Mouse (Mus musculus): Measurements from ENCODE around the gene Ung. TPM values are rescaled to one million over a fixed set of nuclear protein-coding genes. Genes with fewer than 3 reads are reported as not detected.

The Ung gene
- polyA plus RNA-seq, 1 experiment from 2014 or later, result 35.1 TPM

- H3K4me1 ChIP-seq (ENCODE audit: control insufficient read depth, insufficient read depth, low read length), result no peaks in the 10 kb centered on the region
- H3K27ac ChIP-seq (ENCODE audit: low read depth, low read length), result no peak overlapping the region
- no peak overlapping the region for H3K9ac ChIP-seq (ENCODE audit: low read length)
- DNase-seq (ENCODE audit: low spot score, missing footprints), result no peak
- no peak for ATAC-seq (ENCODE audit: low FRiP score)
- H3K36me3 ChIP-seq (ENCODE audit: control insufficient read depth, insufficient read depth, low read length), result no peaks in the 10 kb centered on the region
- H3K9me3 ChIP-seq (ENCODE audit: control insufficient read depth, low read length), result no peaks in the 10 kb centered on the region
- H3K27me3 ChIP-seq (ENCODE audit: control insufficient read depth, insufficient read depth, low read length), result no peaks in the 10 kb centered on the region
- WGBS, result 71% methylated on average over 9 of the region's 9 CpGs
- H3K4me3 ChIP-seq (ENCODE audit: low read depth, low read length), result no peak overlapping the region
- no peak overlapping the region for H3K4me2 ChIP-seq
Observed at GRCm38 (mm10) chr5:114155168-114155933, 25.2 kb downstream of the Ung start.

- ATAC-seq (ENCODE audit: low FRiP score) (no peak), DNase-seq (ENCODE audit: low spot score, missing footprints) (peak; percentile 75)
- H3K27ac ChIP-seq (ENCODE audit: low read depth, low read length), result no peak overlapping the region
- 53% methylated on average over 7 of the region's 7 CpGs for WGBS
- no peak overlapping the region for H3K4me2 ChIP-seq
- no peaks in the 10 kb centered on the region for H3K27me3 ChIP-seq (ENCODE audit: control insufficient read depth, insufficient read depth, low read length)
- H3K9me3 ChIP-seq (ENCODE audit: control insufficient read depth, low read length), result no peaks in the 10 kb centered on the region
- H3K4me3 ChIP-seq (ENCODE audit: low read depth, low read length), result no peak overlapping the region
- no peaks in the 10 kb centered on the region for H3K36me3 ChIP-seq (ENCODE audit: control insufficient read depth, insufficient read depth, low read length)
- H3K4me1 ChIP-seq (ENCODE audit: control insufficient read depth, insufficient read depth, low read length), result no peaks in the 10 kb centered on the region
- H3K9ac ChIP-seq (ENCODE audit: low read length), result no peak overlapping the region
Observed at GRCm38 (mm10) chr5:114157236-114157635, 27.1 kb downstream of the Ung start.

GRCm38 (mm10) chr5:114161424-114161823 lies 31.2 kb downstream of the Ung start:
- Histone ChIP-seq H3K9ac (ENCODE audit: low read length) (no peak overlapping the region), H3K36me3 (ENCODE audit: control insufficient read depth, insufficient read depth, low read length) (no peaks in the 10 kb centered on the region), H3K27me3 (ENCODE audit: control insufficient read depth, insufficient read depth, low read length) (no peaks in the 10 kb centered on the region), H3K4me2 (no peak overlapping the region), H3K4me3 (ENCODE audit: low read depth, low read length) (no peak overlapping the region), H3K4me1 (ENCODE audit: control insufficient read depth, insufficient read depth, low read length) (no peaks in the 10 kb centered on the region), H3K27ac (ENCODE audit: low read depth, low read length) (no peak overlapping the region), H3K9me3 (ENCODE audit: control insufficient read depth, low read length) (no peaks in the 10 kb centered on the region)
- DNase-seq (ENCODE audit: low spot score, missing footprints), result peak; percentile 69
- ATAC-seq (ENCODE audit: low FRiP score), result no peak
- WGBS, result 88% methylated on average over 6 of the region's 6 CpGs

GRCm38 (mm10) chr5:114162106-114162815 lies 32.1 kb downstream of the Ung start:
- H3K36me3 ChIP-seq (ENCODE audit: control insufficient read depth, insufficient read depth, low read length), result no peaks in the 10 kb centered on the region
- 63% methylated on average over 12 of the region's 12 CpGs for WGBS
- peak; percentile 62 for DNase-seq (ENCODE audit: low spot score, missing footprints)
- no peak overlapping the region for H3K4me2 ChIP-seq
- no peaks in the 10 kb centered on the region for H3K27me3 ChIP-seq (ENCODE audit: control insufficient read depth, insufficient read depth, low read length)
- H3K27ac ChIP-seq (ENCODE audit: low read depth, low read length), result no peak overlapping the region
- no peak overlapping the region for H3K4me3 ChIP-seq (ENCODE audit: low read depth, low read length)
- H3K4me1 ChIP-seq (ENCODE audit: control insufficient read depth, insufficient read depth, low read length), result no peaks in the 10 kb centered on the region
- H3K9me3 ChIP-seq (ENCODE audit: control insufficient read depth, low read length), result no peaks in the 10 kb centered on the region
- no peak for ATAC-seq (ENCODE audit: low FRiP score)
- H3K9ac ChIP-seq (ENCODE audit: low read length), result no peak overlapping the region

GRCm38 (mm10) chr5:114163117-114163696 lies 33.0 kb downstream of the Ung start:
- Histone ChIP-seq H3K27ac (ENCODE audit: low read depth, low read length) (no peak overlapping the region), H3K27me3 (ENCODE audit: control insufficient read depth, insufficient read depth, low read length) (no peaks in the 10 kb centered on the region), H3K9ac (ENCODE audit: low read length) (no peak overlapping the region), H3K9me3 (ENCODE audit: control insufficient read depth, low read length) (no peaks in the 10 kb centered on the region), H3K4me2 (no peak overlapping the region), H3K4me1 (ENCODE audit: control insufficient read depth, insufficient read depth, low read length) (no peaks in the 10 kb centered on the region), H3K4me3 (ENCODE audit: low read depth, low read length) (no peak overlapping the region), H3K36me3 (ENCODE audit: control insufficient read depth, insufficient read depth, low read length) (no peaks in the 10 kb centered on the region)
- WGBS, result 80% methylated on average over 6 of the region's 6 CpGs
- no peak for DNase-seq (ENCODE audit: low spot score, missing footprints)
- ATAC-seq (ENCODE audit: low FRiP score), result no peak

- H3K36me3 ChIP-seq (ENCODE audit: control insufficient read depth, insufficient read depth, low read length), result no peaks in the 10 kb centered on the region
- H3K4me3 ChIP-seq (ENCODE audit: low read depth, low read length), result no peak overlapping the region
- 85% methylated on average over 7 of the region's 7 CpGs for WGBS
- no peak for DNase-seq (ENCODE audit: low spot score, missing footprints)
- no peaks in the 10 kb centered on the region for H3K9me3 ChIP-seq (ENCODE audit: control insufficient read depth, low read length)
- H3K4me2 ChIP-seq, result no peak overlapping the region
- no peak overlapping the region for H3K27ac ChIP-seq (ENCODE audit: low read depth, low read length)
- no peaks in the 10 kb centered on the region for H3K4me1 ChIP-seq (ENCODE audit: control insufficient read depth, insufficient read depth, low read length)
- H3K27me3 ChIP-seq (ENCODE audit: control insufficient read depth, insufficient read depth, low read length), result no peaks in the 10 kb centered on the region
- no peak overlapping the region for H3K9ac ChIP-seq (ENCODE audit: low read length)
- no peak for ATAC-seq (ENCODE audit: low FRiP score)
Observed at GRCm38 (mm10) chr5:114170345-114170744, 40.2 kb downstream of the Ung start.

GRCm38 (mm10) chr5:114172936-114173335 lies 42.8 kb downstream of the Ung start:
- Histone ChIP-seq H3K4me1 (ENCODE audit: control insufficient read depth, insufficient read depth, low read length) (peaks cover 9% of the 10 kb centered on the region; the same call in 1 of the 2 replicates), H3K9me3 (ENCODE audit: control insufficient read depth, low read length) (no peaks in the 10 kb centered on the region), H3K27me3 (ENCODE audit: control insufficient read depth, insufficient read depth, low read length) (no peaks in the 10 kb centered on the region), H3K9ac (ENCODE audit: low read length) (no peak overlapping the region), H3K4me3 (ENCODE audit: low read depth, low read length) (no peak overlapping the region), H3K4me2 (no peak overlapping the region), H3K36me3 (ENCODE audit: control insufficient read depth, insufficient read depth, low read length) (no peaks in the 10 kb centered on the region), H3K27ac (ENCODE audit: low read depth, low read length) (no peak overlapping the region)
- no peak for DNase-seq (ENCODE audit: low spot score, missing footprints)
- no peak for ATAC-seq (ENCODE audit: low FRiP score)
- WGBS, result 90% methylated on average over 3 of the region's 3 CpGs

- WGBS, result 74% methylated on average over 7 of the region's 7 CpGs
- Histone ChIP-seq H3K9me3 (ENCODE audit: control insufficient read depth, low read length) (no peaks in the 10 kb centered on the region), H3K4me1 (ENCODE audit: control insufficient read depth, insufficient read depth, low read length) (peaks cover 9% of the 10 kb centered on the region; the same call in 1 of the 2 replicates), H3K27ac (ENCODE audit: low read depth, low read length) (no peak overlapping the region), H3K4me2 (no peak overlapping the region), H3K4me3 (ENCODE audit: low read depth, low read length) (no peak overlapping the region), H3K9ac (ENCODE audit: low read length) (no peak overlapping the region), H3K36me3 (ENCODE audit: control insufficient read depth, insufficient read depth, low read length) (no peaks in the 10 kb centered on the region), H3K27me3 (ENCODE audit: control insufficient read depth, insufficient read depth, low read length) (no peaks in the 10 kb centered on the region)
- no peak for DNase-seq (ENCODE audit: low spot score, missing footprints)
- ATAC-seq (ENCODE audit: low FRiP score), result no peak
Observed at GRCm38 (mm10) chr5:114173458-114173857, 43.3 kb downstream of the Ung start.

Measured in midbrain, embryonic 11.5 days (tissue).